Mouse (Mus musculus): ENCODE results near the gene Hspa1a.
"Not testable (repeated sequence)": the region's sequence is repeated elsewhere in the genome, so short reads cannot be mapped to it uniquely, and the experiment has no call there.

- TF ChIP-seq POLR2A (IDR thresholded peaks at IDR 0.05; ENCODE audit: insufficient read depth, low read length); CTCF (IDR thresholded peaks at IDR 0.05; ENCODE audit: low read depth, low read length); EP300 (IDR thresholded peaks at IDR 0.05; ENCODE audit: insufficient read depth, low read depth, low read length): not testable (repeated sequence)
Observed at GRCm38 (mm10) chr17:34972069-34972749, at the start of gene Hspa1a, which contains the start of gene Hspa1l.

All from ES-Bruce4 (cell line).